Mouse (Mus musculus) liver, embryonic 13.5 days (tissue): ENCODE data around the gene Fam234b. TPM values are rescaled to one million over a fixed set of nuclear protein-coding genes. Genes with fewer than 3 reads are reported as not detected.

Experiments
- ATAC-seq: fragments of 200-750 bp; cut with Nextera tagmentation; 2 replicates; pipeline ENCODE4 v1.8.0; 2017; ENCODE audit warnings: low read depth, mild to moderate bottlenecking, moderate number of reproducible peaks, moderate library complexity
- DNase-seq: peaks from one replicate; pipeline ENCODE4 v3.0.0; 2022
- H3K27ac ChIP-seq: fragments of 300-500 bp; sonication (generic); 2 replicates; pipeline ENCODE4 v1.5.1; 2015; ENCODE audit warnings: moderate library complexity, mild to moderate bottlenecking, inconsistent platforms
- H3K27me3 ChIP-seq: fragments of 300-500 bp; sonication (generic); 2 replicates; pipeline ENCODE4 v1.6.1; 2015; ENCODE audit warnings: mild to moderate bottlenecking, inconsistent platforms
- H3K36me3 ChIP-seq: fragments of 300-500 bp; sonication (generic); 2 replicates; pipeline ENCODE4 v1.6.1; 2015; ENCODE audit warnings: mild to moderate bottlenecking, inconsistent platforms
- H3K4me1 ChIP-seq: fragments of 300-500 bp; sonication (generic); replicated peaks from 2 replicates; pipeline ENCODE4 v1.6.1; 2015; ENCODE audit warnings: inconsistent platforms
- H3K4me2 ChIP-seq: fragments of 300-500 bp; sonication (generic); 2 replicates; pipeline ENCODE4 v1.6.1; 2015; ENCODE audit warnings: inconsistent platforms, mild to moderate bottlenecking, moderate library complexity
- H3K4me3 ChIP-seq: fragments of 300-500 bp; sonication (generic); replicated peaks from 2 replicates; pipeline ENCODE4 v1.5.1; 2015; ENCODE audit warnings: mild to moderate bottlenecking, inconsistent platforms
- H3K9ac ChIP-seq: fragments of 300-500 bp; sonication (generic); 2 replicates; pipeline ENCODE4 v1.6.1; 2015; ENCODE audit warnings: mild to moderate bottlenecking, inconsistent platforms
- H3K9me3 ChIP-seq: fragments of 300-500 bp; sonication (generic); replicated peaks from 2 replicates; pipeline ENCODE4 v1.6.1; 2016; ENCODE audit warnings: inconsistent platforms
- WGBS: fragments of 180-500 bp; shearing (Covaris S2); methylation state at CpG from one replicate; pipeline ENCODE4 v1.1.7; 2015; ENCODE audit not compliant: insufficient replicate concordance; 5-methylcytosine and 5-hydroxymethylcytosine counted together
- polyA plus RNA-seq: library from polyadenylated mRNA; unstranded; fragments of >200 nt; fragmentation: Nextera tagmentation; extraction: Ambion mirVana; gene quantifications from 2 replicates; pipeline ENCODE4 v1.2.1, GENCODE M21; 2015

The Fam234b gene
- polyA plus RNA-seq, 1 experiment from 2014 or later = 30.1 TPM

DNA sequence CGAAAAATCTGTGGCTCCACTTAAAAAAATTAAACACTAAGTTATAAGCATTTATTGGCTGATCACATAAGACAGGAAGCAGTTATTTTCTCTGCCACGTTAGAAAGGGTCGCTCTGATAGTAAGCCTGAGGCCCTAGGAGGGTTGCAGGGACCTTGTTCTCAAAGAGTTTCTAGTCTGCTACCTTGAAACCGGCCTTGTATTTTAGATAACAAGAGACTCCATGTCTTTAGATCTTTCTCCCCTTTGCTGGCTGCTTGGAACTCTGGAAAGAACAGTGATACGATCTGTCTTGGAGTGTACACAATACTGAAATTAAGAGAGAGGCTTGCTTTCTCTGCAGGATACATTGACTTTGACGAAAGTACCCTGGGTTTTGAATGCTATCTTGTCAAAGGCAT is 949 bp downstream of the Fam234b start:
- Histone ChIP-seq H3K4me3 (peak overlapping the region; percentile 89), H3K36me3 (peaks cover 21% of the 10 kb centered on the region), H3K27ac (peak overlapping the region; percentile 100), H3K9me3 (no peaks in the 10 kb centered on the region), H3K4me1 (peaks cover 71% of the 10 kb centered on the region), H3K9ac (peak overlapping the region; percentile 96), H3K4me2 (peak overlapping the region; percentile 77), H3K27me3 (no peaks in the 10 kb centered on the region)
- DNase-seq (no peak), ATAC-seq (no peak)
- WGBS = 22% methylated on average over 6 of the region's 6 CpGs

GRCm38 (mm10) chr6:135200122-135200957 is 2.6 kb downstream of the Fam234b start:
- peaks cover 71% of the 10 kb centered on the region for H3K4me1 ChIP-seq
- peak overlapping the region; percentile 77 for H3K4me2 ChIP-seq
- H3K9ac ChIP-seq = peak overlapping the region; percentile 96
- 76% methylated on average over 16 of the region's 16 CpGs for WGBS
- ATAC-seq (no peak), DNase-seq (no peak)
- H3K27ac ChIP-seq = peak overlapping the region; percentile 100
- H3K36me3 ChIP-seq = peaks cover 12% of the 10 kb centered on the region; the same call in 1 of the 2 replicates
- H3K9me3 ChIP-seq = no peaks in the 10 kb centered on the region
- no peaks in the 10 kb centered on the region for H3K27me3 ChIP-seq
- H3K4me3 ChIP-seq = peak overlapping the region; percentile 89

- DNase-seq (no peak), ATAC-seq (no peak)
- Histone ChIP-seq H3K4me3 (no peak overlapping the region), H3K4me2 (no peak overlapping the region), H3K9ac (no peak overlapping the region), H3K27me3 (no peaks in the 10 kb centered on the region), H3K9me3 (no peaks in the 10 kb centered on the region), H3K27ac (peak overlapping the region; percentile 48), H3K4me1 (peaks cover 86% of the 10 kb centered on the region), H3K36me3 (peaks cover 24% of the 10 kb centered on the region)
- WGBS = 82% methylated on average over 6 of the region's 6 CpGs
Measured at GRCm38 (mm10) chr6:135202668-135203067, 4.9 kb downstream of the Fam234b start.

DNA sequence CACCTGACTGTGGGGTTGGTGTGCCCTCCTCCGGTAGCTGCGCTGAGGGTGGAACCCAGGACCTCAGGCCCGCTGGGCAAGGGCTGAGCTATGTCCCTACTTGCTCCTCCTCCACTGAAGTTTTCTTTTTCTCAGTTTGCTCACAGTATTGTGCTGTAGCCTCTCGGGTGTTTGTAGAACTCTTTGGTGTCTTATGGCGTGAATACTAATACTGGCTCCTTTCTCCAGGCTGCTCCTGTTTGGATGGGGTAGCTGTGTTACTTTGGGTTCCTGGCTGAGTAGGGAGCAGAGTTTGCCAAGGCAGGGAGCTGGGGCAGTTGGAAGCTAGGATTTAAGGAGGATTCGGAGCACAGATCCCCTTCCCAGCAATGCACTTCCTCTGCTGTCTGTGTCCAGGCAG is 6.0 kb downstream of the Fam234b start:
- Histone ChIP-seq H3K27ac (peak overlapping the region; percentile 93), H3K36me3 (peaks cover 32% of the 10 kb centered on the region), H3K9me3 (no peaks in the 10 kb centered on the region), H3K4me2 (peak overlapping the region; percentile 60; the same call in 1 of the 2 replicates), H3K4me3 (no peak overlapping the region), H3K9ac (peak overlapping the region; percentile 62), H3K27me3 (no peaks in the 10 kb centered on the region), H3K4me1 (peaks cover 84% of the 10 kb centered on the region)
- whole genome bisulfite sequencing = 69% methylated on average over 6 of the region's 6 CpGs
- no peak for ATAC-seq
- no peak for DNase-seq

- DNase-seq (no peak), ATAC-seq (peak; percentile 86)
- H3K9ac ChIP-seq = peak overlapping the region; percentile 62
- H3K36me3 ChIP-seq = peaks cover 42% of the 10 kb centered on the region
- 37% methylated on average over 4 of the region's 4 CpGs for WGBS
- H3K9me3 ChIP-seq = no peaks in the 10 kb centered on the region
- H3K4me2 ChIP-seq = peak overlapping the region; percentile 60
- peak overlapping the region; percentile 26 for H3K4me3 ChIP-seq
- H3K27me3 ChIP-seq = no peaks in the 10 kb centered on the region
- peaks cover 76% of the 10 kb centered on the region for H3K4me1 ChIP-seq
- peak overlapping the region; percentile 93 for H3K27ac ChIP-seq
Measured at GRCm38 (mm10) chr6:135204869-135205268, 7.1 kb downstream of the Fam234b start.

- ATAC-seq (peak; percentile 64), DNase-seq (no peak)
- 42% methylated on average over 4 of the region's 4 CpGs for WGBS
- Histone ChIP-seq H3K9ac (peak overlapping the region; percentile 62), H3K4me3 (peak overlapping the region; percentile 26), H3K4me2 (peak overlapping the region; percentile 60), H3K27ac (peak overlapping the region; percentile 93), H3K36me3 (peaks cover 47% of the 10 kb centered on the region), H3K27me3 (no peaks in the 10 kb centered on the region), H3K9me3 (no peaks in the 10 kb centered on the region), H3K4me1 (peaks cover 75% of the 10 kb centered on the region)
Measured at GRCm38 (mm10) chr6:135205802-135206201, 8.0 kb downstream of the Fam234b start.

DNA sequence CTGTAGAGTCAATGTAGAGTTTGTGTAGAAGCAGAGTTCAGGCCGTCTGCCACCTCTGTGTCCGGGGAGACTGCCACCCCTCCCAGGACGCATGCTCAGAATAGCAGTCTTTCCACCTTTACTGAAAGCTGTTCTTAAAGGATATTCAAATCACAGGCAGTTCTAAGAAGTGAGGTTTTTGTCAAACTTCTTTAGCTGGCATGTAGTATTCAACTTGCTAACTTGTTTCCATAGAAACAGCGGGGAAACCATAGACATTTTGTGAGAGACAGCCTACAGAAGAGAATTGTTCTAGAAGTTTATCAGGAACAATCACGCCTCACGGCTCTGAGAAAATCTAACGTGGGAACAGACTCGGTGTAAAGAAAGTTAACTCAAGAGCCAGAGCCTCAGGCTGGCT is 9.1 kb downstream of the Fam234b start:
- Histone ChIP-seq H3K9me3 (no peaks in the 10 kb centered on the region), H3K4me1 (peaks cover 76% of the 10 kb centered on the region), H3K27me3 (no peaks in the 10 kb centered on the region), H3K27ac (peak overlapping the region; percentile 93; the same call in 1 of the 2 replicates), H3K36me3 (peaks cover 53% of the 10 kb centered on the region), H3K9ac (no peak overlapping the region), H3K4me3 (no peak overlapping the region), H3K4me2 (no peak overlapping the region)
- ATAC-seq = no peak
- WGBS = 78% methylated on average over 8 of the region's 8 CpGs
- DNase-seq = no peak

- Histone ChIP-seq H3K27me3 (no peaks in the 10 kb centered on the region), H3K36me3 (peaks cover 77% of the 10 kb centered on the region), H3K9me3 (no peaks in the 10 kb centered on the region), H3K4me1 (peaks cover 37% of the 10 kb centered on the region), H3K9ac (peak overlapping the region; percentile 59), H3K4me3 (peak overlapping the region; percentile 10; the same call in 1 of the 2 replicates), H3K27ac (peak overlapping the region; percentile 66), H3K4me2 (peak overlapping the region; percentile 50)
- DNase-seq (peak; percentile 26), ATAC-seq (peak; percentile 85)
- 43% methylated on average over 7 of the region's 7 CpGs for WGBS
Measured at GRCm38 (mm10) chr6:135211169-135211568, 13.4 kb downstream of the Fam234b start.

DNA sequence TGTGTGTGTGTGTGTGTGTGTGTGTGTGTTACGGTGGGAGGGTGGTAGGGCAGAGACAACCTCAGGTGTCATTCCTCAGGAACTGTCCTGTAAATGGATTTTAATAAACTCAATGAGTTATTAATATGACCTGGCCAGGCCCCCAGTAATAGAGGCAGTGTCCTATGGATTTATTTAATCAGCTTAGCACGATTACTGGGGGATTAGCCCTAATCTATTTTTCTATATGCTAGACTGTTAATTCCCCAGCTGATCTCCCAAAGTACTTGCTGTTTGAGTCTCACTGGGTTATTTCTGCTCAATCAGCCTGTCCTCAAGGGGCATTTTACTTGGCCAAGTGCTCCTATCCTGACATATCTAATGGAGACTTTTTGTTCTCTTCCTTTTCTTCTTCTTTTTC is 14.9 kb downstream of the Fam234b start:
- Histone ChIP-seq H3K9me3 (no peaks in the 10 kb centered on the region), H3K4me3 (no peak overlapping the region), H3K27ac (no peak overlapping the region), H3K9ac (no peak overlapping the region), H3K4me1 (peaks cover 29% of the 10 kb centered on the region), H3K27me3 (no peaks in the 10 kb centered on the region), H3K4me2 (no peak overlapping the region), H3K36me3 (peaks cover 80% of the 10 kb centered on the region)
- ATAC-seq = no peak
- no peak for DNase-seq
- 91% methylated on average over 2 of the region's 2 CpGs for WGBS

GRCm38 (mm10) chr6:135218330-135218729 is 20.6 kb downstream of the Fam234b start:
- Histone ChIP-seq H3K36me3 (peaks cover 96% of the 10 kb centered on the region), H3K27ac (no peak overlapping the region), H3K27me3 (no peaks in the 10 kb centered on the region), H3K4me3 (no peak overlapping the region), H3K4me2 (no peak overlapping the region), H3K9me3 (no peaks in the 10 kb centered on the region), H3K9ac (no peak overlapping the region), H3K4me1 (peaks cover 5% of the 10 kb centered on the region)
- 45% methylated on average over 8 of the region's 8 CpGs for WGBS
- DNase-seq (no peak), ATAC-seq (no peak)

GRCm38 (mm10) chr6:135219916-135220315 is 22.1 kb downstream of the Fam234b start:
- DNase-seq (no peak), ATAC-seq (no peak)
- Histone ChIP-seq H3K9me3 (no peaks in the 10 kb centered on the region), H3K4me1 (peaks cover 5% of the 10 kb centered on the region), H3K9ac (no peak overlapping the region), H3K36me3 (peaks cover 94% of the 10 kb centered on the region), H3K4me3 (no peak overlapping the region), H3K4me2 (no peak overlapping the region), H3K27ac (no peak overlapping the region), H3K27me3 (no peaks in the 10 kb centered on the region)
- WGBS = 83% methylated on average over 5 of the region's 5 CpGs
